Mouse (Mus musculus) heart, postnatal 25 days (tissue): ENCODE measurements at regions not wholly inside any gene's neighbourhood (a gene's known extent, or its start where the extent isn't known, plus 50 kb on each side); places are given as distances from the start of the nearest gene placed in this dataset.

ENCODE experiments used
- DNase-seq: peaks from one replicate; pipeline ENCODE4 v3.0.0; 2022; ENCODE audit warnings: low spot score
- intact Hi-C: fragments of 180-260 bp; cut with DNase I; formaldehyde crosslinking; loops from one replicate; pipeline ENCODE4 v1.15.1; 2025

GRCm38 (mm10) chr12:50839391-50839790 is 190.5 kb upstream of the Prkd1 start:
- DNase-seq: no peak
- intact Hi-C loops: no loop called here

- DNase-seq: no peak
- intact Hi-C loops: no loop called here
These were observed 159.9 kb upstream of the Prkd1 start for GRCm38 (mm10) chr12:50808731-50809281.

GRCm38 (mm10) chr12:50804391-50804790 is 155.5 kb upstream of the Prkd1 start:
- no peak for DNase-seq

GRCm38 (mm10) chr12:50765156-50765940 is 116.5 kb upstream of the Prkd1 start:
- intact Hi-C loops: no loop called here
- DNase-seq: no peak

More at GRCm38 (mm10) chr12:50804391-50804790, 155.5 kb upstream of the Prkd1 start:
- intact Hi-C loops: no loop called here

GRCm38 (mm10) chr12:50764457-50764856 is 115.6 kb upstream of the Prkd1 start:
- DNase-seq: no peak
- intact Hi-C loops: no loop called here

- DNase-seq: no peak
- intact Hi-C loops: no loop called here
These were observed 85.2 kb upstream of the Prkd1 start for GRCm38 (mm10) chr12:50734135-50734534.

GRCm38 (mm10) chr12:50712615-50713014 is 63.7 kb upstream of the Prkd1 start:
- DNase-seq: no peak
- intact Hi-C loops: no loop called here

- no peak for DNase-seq
- intact Hi-C loops: no loop called here
These were observed 60.3 kb upstream of the Prkd1 start for GRCm38 (mm10) chr12:50709000-50709788.

GRCm38 (mm10) chr12:50698613-50699442 is 49.9 kb upstream of the Prkd1 start:
- no peak for DNase-seq
- intact Hi-C loops: no loop called here
